Mouse (Mus musculus) E14TG2a.4 (cell line): ENCODE measurements around the gene Saysd1.

ENCODE experiments used
- CTCF ChIP-seq: conservative IDR thresholded peaks from 2 replicates; pipeline ENCODE4 v1.5.1; 2014; ENCODE audit warnings: low read length
- NANOG ChIP-seq: IDR thresholded peaks from 2 replicates; pipeline ENCODE4 v1.6.1; 2014; ENCODE audit warnings: borderline replicate concordance, low read length, mixed read lengths
- POU5F1 ChIP-seq: IDR thresholded peaks from 2 replicates; pipeline ENCODE4 v1.6.1; 2014; ENCODE audit warnings: low read length, borderline replicate concordance

DNA sequence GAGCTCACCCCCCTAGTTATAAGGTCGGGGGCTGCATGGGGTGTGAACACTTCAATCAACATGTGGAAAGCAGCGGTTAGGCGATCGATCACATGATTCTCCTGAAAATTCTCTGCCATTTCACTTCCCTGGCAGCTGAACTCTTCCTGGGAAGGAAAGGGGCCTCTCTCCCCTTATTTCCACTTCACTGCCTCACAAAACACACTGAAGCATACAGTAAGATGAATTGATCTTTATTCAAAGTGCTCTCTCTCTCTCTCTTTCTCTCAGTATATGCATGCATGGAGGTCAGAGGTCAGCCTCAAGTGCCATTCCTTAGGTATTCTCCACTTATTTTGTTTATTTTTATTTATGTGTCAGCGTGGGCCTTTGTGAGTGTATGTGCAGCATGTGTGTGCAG, 45.4 kb upstream of the Saysd1 start:
- TF ChIP-seq CTCF: no peak
- no peak for TF ChIP-seq NANOG
- no peak for TF ChIP-seq POU5F1
